Mouse (Mus musculus): Measurements from ENCODE around the gene Sms.

GRCm38 (mm10) chrX:157506400-157506799 lies 14.3 kb upstream of the Sms start:
- TF ChIP-seq FLI1 (IDR thresholded peaks at IDR 0.05; ENCODE audit: low read length) (no peak), GATA1 (IDR thresholded peaks at IDR 0.05; ENCODE audit: borderline replicate concordance, low read length) (no peak)

Measured in megakaryocyte, embryonic 14.5 days (primary cell).